Mouse (Mus musculus): ENCODE results near the gene Dagla.
A peak's percentile ranks its signal among the peaks of the same experiment; 100 is the strongest.

The Dagla gene

GRCm38 (mm10) chr19:10307941-10308340, 3.3 kb upstream of the Dagla start:
- no peak for DNase-seq (ENCODE audit: low read depth, low spot score)

GRCm38 (mm10) chr19:10307351-10307750, 2.7 kb upstream of the Dagla start:
- no peak for DNase-seq (ENCODE audit: low read depth, low spot score)

DNA sequence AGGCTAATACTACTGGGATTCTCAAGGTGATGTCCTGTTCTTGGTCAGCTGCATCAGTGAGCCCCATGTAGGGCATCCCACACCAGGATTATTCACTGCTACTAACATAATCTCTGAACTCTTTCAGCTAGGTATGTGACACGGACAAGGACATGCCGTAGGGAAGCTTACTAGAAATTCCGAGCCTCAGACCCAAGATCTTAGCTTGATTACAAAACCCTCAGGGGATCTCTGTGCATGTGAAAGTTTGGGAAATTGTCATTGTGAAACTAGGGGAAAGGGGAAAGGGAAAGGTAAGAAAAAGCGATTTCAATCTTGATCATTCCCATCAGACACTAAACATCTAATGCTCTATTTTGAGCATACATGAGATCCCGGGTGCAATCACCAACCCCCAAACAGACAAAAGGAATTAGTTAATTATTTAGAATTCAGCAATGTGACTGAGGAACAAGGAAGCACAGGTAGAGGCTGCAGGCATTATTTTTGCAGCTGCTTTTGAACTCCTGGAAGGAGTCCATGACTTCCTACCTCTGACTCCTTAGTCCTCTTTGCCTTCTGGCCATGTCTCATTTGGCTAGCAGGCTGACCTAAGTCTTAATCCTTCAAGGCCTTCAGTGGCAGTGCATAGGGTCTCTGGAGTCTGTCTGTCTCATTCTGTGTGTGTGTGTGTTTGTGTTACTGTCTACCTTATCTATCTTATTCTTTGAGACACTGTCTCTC, 2.0 kb upstream of the Dagla start:
- DNase-seq (ENCODE audit: low read depth, low spot score): no peak

DNA sequence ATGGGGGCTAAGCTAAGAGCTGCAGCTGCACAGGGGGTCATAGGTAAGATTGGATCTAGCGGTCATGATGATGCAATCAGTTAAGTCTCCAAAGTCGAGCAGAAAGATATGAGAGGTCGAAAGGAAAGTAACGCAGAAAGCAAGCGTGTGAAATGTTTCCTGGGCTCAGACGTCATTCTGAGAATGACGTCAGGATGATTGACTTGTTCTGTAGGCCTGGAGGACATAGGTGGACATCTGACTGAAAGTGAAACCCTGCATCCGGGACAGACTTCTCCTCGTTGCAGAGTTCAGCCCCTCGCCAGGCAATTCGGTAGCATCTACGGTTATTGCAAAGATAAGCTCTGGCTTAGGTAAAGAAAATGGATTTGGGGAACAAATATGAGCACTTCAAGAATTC, 963 bp upstream of the Dagla start:
- DNase-seq (ENCODE audit: low read depth, low spot score): no peak

DNA sequence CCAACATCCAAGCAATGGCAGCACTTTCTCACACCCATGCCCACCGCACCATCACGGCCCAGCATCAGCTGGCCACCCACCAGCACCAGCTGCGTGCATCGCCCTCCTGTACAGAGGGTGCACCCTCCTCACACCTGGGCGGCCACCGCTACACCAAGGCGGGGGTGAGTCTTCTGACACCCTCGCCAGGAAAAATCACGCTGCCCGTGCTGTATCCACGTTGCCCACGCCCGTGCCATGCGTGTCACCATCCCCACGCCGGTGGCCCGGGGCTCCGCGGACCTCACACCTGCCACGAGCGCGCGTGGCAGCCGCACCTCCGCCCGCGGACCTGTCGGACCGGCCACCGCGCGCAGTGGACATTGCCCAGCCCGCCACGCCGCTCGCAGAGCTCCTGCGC, 282 bp downstream of the Dagla start:
- DNase-seq (ENCODE audit: low read depth, low spot score): no peak

DNA sequence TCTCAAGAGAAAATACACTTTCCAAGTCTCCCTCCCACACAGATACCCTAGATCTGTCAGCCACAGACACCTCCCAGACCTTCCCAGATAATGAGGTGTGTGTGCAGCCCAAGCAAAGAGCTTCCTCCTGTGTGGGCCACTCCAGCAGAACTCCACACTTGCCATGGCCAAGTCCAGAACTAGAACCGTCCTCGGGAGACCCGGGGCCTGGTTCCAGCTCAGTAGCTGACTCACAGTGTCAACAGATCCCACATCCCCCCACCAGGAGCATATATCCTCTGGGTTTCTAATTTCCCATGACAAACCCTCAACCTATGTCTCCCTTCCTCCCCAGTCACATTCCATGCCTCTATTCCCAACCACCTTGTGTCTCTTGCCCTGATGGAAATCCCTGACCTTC, 1.8 kb downstream of the Dagla start:
- DNase-seq (ENCODE audit: low read depth, low spot score): no peak

DNA sequence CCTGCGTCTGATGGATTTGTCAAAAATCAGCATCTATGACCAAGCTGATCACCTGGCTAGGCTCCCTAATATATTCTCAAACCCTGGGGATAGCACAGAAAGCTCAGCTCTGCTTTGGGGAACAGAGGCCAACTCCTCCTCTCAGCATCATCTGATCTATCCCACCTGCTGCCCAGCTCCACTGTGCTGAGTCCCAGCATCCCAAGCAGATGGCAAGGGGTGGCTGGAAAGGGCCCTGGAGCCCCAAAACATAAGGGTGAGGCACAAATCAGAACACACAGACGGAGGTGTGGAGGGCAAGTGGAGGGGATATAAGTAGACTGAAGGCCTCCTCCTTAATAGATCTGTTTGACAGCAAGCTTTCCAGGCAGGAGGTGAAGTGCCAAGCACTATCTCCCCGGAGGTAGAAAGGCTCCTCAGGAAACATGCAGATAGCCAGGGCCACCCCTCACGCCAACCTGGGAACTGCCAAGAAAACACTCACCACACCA, 2.8 kb downstream of the Dagla start:
- no peak for DNase-seq (ENCODE audit: low read depth, low spot score)

- no peak for DNase-seq (ENCODE audit: low read depth, low spot score)
Observed at GRCm38 (mm10) chr19:10301263-10301662, 3.4 kb downstream of the Dagla start.

DNA sequence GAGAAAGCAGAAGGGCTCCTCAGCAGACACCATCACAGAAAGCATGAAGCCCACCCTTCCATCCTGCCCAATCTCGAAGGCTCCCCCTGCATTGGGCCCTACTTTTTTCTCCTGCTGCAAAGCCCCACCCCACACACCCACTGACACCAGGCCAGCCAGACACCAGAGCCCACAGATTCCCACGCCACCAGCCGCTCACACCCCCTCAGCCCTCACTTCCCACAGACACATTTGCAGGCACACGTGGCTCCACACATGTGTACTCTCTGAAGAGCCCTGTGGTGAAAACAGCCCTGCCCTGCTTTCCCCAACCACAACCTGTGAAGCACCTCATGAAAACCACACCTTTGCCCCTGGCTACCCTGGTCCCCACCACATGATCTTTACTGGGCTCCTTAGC, 3.9 kb downstream of the Dagla start:
- no peak for DNase-seq (ENCODE audit: low read depth, low spot score)

GRCm38 (mm10) chr19:10298268-10298667, 6.4 kb downstream of the Dagla start:
- no peak for DNase-seq (ENCODE audit: low read depth, low spot score)

DNA sequence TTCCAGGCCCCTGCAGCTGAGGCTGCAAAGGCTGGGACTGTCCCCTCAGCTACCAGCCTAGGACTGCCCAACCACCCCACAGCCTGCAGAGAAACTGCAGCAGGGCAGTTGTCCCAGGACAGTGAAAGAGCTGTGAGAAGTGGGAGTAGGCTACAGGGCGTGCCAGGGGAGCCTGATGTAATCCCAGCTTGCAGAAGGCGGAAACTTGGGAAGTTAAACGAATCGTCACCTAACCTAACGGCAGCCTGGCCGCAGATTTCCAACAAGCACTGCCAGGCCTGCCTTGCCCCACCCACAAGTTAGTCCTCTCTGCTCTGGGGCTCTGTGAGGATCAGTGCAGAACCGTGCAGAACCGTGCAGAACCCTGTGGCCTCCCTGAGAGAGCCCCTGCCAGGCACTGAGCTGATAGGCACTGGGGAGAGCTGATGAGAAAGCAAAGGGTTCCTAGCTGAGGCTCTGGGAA, 7.6 kb downstream of the Dagla start:
- DNase-seq (ENCODE audit: low read depth, low spot score): no peak

DNA sequence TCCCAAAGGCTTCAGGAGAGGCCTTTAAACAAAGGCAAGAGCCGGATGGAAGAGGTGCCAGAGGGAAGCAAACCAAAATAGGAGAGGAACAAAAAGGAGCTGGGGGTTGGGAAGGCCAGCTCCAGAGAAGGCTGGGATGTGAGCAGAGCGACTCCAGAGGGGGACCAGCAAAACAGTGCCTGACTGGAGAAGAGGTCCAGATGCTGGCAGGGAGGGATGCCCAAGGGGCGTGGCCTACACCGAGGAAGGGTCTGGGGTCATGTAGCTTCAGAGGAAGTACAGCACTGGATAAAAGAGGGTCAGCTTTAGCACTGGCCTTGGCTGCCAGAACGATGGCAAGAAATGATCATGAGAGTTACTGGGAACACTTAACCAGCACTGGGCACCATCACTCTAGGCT, 8.4 kb downstream of the Dagla start:
- DNase-seq (ENCODE audit: low read depth, low spot score): no peak

- DNase-seq (ENCODE audit: low read depth, low spot score): peak; percentile 30
Observed at GRCm38 (mm10) chr19:10294631-10295562, 9.8 kb downstream of the Dagla start.

DNA sequence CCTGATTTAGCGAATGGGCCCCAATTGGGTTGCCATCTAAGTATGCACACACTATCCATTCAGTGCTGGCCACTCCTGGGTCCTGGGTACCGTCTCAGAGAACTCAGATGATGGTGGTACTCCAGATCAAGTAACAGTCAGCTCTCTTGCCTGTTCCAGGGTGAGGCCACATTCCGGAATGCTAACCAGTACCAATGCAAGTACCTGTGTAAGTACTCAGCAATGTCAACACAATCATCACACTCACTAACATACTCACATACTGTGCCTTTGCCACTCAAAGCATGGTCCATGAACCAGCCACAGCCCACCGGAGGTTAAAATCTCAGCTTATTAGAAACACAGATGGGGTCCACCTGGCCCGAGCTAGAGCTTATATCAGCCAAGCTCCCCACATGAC, 10.7 kb downstream of the Dagla start:
- DNase-seq (ENCODE audit: low read depth, low spot score): no peak

- no peak for DNase-seq (ENCODE audit: low read depth, low spot score)
Observed at GRCm38 (mm10) chr19:10291896-10292490, 12.7 kb downstream of the Dagla start.

DNA sequence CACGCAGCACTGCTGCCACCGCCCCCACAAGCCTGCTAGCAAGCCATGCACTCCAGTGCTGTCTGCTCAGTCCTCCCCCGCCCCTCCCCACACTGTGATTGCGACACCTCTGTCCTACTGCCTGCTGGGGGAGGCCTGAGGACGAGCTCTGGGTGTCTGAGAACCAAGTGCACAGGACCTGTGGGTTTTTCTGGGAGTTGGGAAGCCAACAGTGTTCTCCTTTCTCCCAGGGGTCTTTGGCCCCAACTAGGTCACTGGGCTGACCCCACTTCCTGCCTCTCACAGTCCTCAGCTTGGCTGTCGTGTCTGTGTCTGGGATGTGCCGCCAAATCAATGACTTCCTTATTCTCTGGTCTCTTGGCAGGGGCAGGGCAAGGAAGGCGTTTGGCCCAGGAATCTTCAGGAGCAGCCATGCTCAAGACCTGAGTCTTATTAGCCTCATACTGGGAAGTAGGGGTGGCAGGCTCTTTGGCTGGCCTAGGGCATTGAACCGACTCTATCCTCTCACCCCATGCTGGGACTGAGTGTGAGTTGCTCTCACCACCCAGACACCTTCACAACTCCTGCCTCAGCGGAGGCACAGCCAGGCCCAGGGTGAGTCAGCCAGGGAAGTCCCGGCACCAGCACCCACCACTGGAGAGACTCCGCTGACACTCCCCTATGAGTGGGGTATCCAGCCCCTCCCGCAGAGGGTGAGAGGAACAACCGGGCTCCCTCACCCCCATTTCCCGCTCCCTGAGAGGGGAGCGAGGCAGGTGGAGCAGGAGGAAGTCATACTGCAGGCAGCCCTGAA, 14.3 kb downstream of the Dagla start:
- DNase-seq (ENCODE audit: low read depth, low spot score): no peak

- no peak for DNase-seq (ENCODE audit: low read depth, low spot score)
Observed at GRCm38 (mm10) chr19:10289609-10290150, 15.0 kb downstream of the Dagla start.

DNA sequence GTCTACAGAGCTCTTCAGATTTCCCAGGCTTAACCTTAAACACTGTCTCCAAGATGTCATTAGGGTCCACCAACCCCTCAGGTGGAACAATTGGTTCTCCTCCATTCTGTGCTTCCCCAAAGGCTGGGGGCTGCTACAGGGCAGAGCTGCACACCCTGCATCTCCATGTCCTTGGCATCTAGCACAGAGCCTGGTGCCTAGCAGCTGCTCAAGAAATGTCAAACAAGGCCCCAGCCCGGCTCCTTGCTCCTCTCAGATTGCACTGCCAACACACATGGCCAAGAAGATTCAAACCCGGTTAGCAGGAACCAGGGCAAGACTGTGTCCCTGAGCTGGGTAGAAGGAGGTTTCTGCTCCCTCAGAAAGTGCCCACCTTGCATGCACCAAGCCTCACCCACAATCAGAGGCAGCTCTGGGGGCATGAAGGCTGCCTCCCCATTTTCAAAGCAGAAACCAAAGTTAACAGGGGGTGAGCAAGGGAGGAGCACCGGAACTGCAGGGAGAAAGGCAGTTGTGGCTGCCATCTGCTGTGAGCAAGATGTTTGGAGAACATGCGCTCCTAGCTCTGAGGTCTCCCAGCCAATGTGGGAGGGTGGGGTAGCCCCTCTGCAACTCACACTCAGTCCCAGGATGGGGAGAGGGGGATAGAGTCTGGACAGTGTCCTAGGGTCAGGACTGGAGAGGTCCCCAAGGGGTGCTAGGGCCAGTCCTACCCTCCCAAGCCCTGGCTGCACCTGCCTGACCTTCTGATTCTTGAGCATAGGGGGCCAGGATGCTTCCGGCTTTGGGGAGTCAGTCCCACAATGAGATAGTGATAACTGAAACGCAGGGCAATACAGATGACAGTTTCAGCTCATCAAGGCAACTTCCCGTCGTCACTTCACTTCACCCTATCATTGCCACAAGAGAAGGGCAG, 16.3 kb downstream of the Dagla start:
- no peak for DNase-seq (ENCODE audit: low read depth, low spot score)

DNA sequence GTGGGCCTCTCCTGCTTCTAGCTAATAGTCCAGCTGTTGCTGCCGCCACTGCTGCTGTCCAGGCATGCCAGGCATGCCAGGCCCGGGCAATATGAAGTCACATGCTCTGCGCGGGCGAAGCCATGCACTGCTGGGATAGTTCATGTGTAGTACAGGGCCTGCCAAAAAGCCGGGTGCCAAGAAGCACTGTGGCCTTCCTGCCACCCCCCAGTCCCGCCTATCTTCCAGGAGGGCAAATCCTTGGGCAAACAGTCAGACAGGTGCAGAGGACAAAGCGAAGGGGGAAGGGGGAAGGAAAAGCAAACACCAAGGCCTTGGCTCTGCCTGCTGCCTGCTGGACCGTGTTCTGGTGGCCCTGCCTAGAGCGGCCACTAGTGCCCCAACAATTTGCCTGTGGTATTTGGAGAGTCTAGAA, 18.2 kb downstream of the Dagla start:
- no peak for DNase-seq (ENCODE audit: low read depth, low spot score)
